Mouse (Mus musculus) forebrain, embryonic 11.5 days (tissue): ENCODE data around the gene Nfyc. TPM values are rescaled to one million over a fixed set of nuclear protein-coding genes. Genes with fewer than 3 reads are reported as not detected.

Source experiments
- ATAC-seq: fragments of 200-750 bp; cut with Nextera tagmentation; replicated peaks from 2 replicates; pipeline ENCODE4 v1.8.0; 2017; ENCODE audit warnings: moderate TSS enrichment; ENCODE audit not compliant: low FRiP score
- DNase-seq: peaks from one replicate; pipeline ENCODE4 v3.0.0-alpha.2; 2017; ENCODE audit warnings: low spot score
- H3K27ac ChIP-seq: fragments of 300-500 bp; sonication (generic); 2 replicates; pipeline ENCODE4 v1.5.1; 2014; ENCODE audit warnings: low read depth, low read length
- H3K27me3 ChIP-seq: fragments of 300-500 bp; sonication (generic); 2 replicates; pipeline ENCODE4 v1.6.1; 2014; ENCODE audit warnings: mild to moderate bottlenecking, low read length, mixed read lengths; ENCODE audit not compliant: control insufficient read depth, insufficient read depth
- H3K36me3 ChIP-seq: fragments of 300-500 bp; sonication (generic); 2 replicates; pipeline ENCODE4 v1.6.1; 2014; ENCODE audit warnings: mild to moderate bottlenecking, low read length, moderate library complexity, mixed read lengths; ENCODE audit not compliant: control insufficient read depth, insufficient read depth
- H3K4me1 ChIP-seq: fragments of 300-500 bp; sonication (generic); replicated peaks from 2 replicates; pipeline ENCODE4 v1.6.1; 2014; ENCODE audit warnings: low read length, mixed read lengths; ENCODE audit not compliant: control insufficient read depth, insufficient read depth
- H3K4me2 ChIP-seq: fragments of 300-500 bp; sonication (generic); 2 replicates; pipeline ENCODE4 v1.6.1; 2014; ENCODE audit warnings: low read depth, mild to moderate bottlenecking, low read length, moderate library complexity, mixed read lengths; ENCODE audit not compliant: severe bottlenecking
- H3K4me3 ChIP-seq: fragments of 300-500 bp; sonication (generic); 2 replicates; pipeline ENCODE4 v1.5.1; 2014; ENCODE audit warnings: low read depth, low read length
- H3K9ac ChIP-seq: fragments of 300-500 bp; sonication (generic); 2 replicates; pipeline ENCODE4 v1.6.1; 2014; ENCODE audit warnings: low read length
- H3K9me3 ChIP-seq: fragments of 300-500 bp; sonication (generic); 2 replicates; pipeline ENCODE4 v1.6.1; 2016; ENCODE audit warnings: low read length, mixed read lengths; ENCODE audit not compliant: control insufficient read depth
- WGBS: fragments of 180-500 bp; shearing (Covaris S2); extraction: QIAGEN DNeasy Blood & Tissue Kit; methylation state at CpG from one replicate; pipeline ENCODE4 v1.1.7; 2014; 5-methylcytosine and 5-hydroxymethylcytosine counted together
- polyA plus RNA-seq: library from polyadenylated mRNA; unstranded; fragments of >200 nt; fragmentation: Nextera tagmentation; extraction: Ambion mirVana; gene quantifications from 2 replicates; pipeline ENCODE4 v1.2.1, GENCODE M21; 2014

Nfyc gene
- polyA plus RNA-seq, 1 experiment from 2014 or later = 124 TPM

DNA sequence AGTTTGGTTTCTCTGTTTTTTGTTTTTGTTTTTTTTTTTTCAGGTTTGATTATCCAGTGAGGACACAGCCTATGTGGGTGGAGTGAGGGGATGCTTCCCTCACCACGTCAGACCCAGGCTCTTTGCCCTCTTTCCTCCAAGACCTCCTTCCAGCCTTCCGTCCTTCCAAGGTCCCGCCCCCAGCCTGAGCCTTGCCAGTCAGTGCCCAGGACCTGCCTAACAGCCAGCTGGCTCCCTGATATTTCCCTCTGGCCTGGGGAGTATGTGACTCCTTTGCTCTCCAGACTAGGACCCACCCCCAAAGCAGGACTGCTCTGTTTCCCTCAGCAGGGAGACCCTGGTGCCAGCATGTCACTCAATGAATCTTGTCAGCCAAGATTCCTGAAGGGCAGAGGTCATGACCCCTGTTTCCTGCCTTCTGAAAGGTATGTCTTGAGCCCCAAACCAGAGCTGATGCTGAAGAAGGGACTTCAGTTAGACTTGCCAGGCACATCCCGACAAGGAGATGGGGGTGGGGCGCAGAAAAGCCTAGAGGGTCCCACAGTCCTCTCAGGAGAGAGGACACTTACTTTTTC, 105.8 kb downstream of the Nfyc start:
- ATAC-seq = no peak
- Histone ChIP-seq H3K27me3 (peaks cover under 1% of the 10 kb centered on the region; the same call in 1 of the 2 replicates), H3K4me2 (no peak overlapping the region), H3K36me3 (no peaks in the 10 kb centered on the region), H3K4me1 (peaks cover 2% of the 10 kb centered on the region; the same call in 1 of the 2 replicates), H3K4me3 (no peak overlapping the region), H3K27ac (no peak overlapping the region), H3K9ac (no peak overlapping the region), H3K9me3 (no peaks in the 10 kb centered on the region)
- DNase-seq = no peak
- WGBS = 42% methylated on average over 5 of the region's 5 CpGs

DNA sequence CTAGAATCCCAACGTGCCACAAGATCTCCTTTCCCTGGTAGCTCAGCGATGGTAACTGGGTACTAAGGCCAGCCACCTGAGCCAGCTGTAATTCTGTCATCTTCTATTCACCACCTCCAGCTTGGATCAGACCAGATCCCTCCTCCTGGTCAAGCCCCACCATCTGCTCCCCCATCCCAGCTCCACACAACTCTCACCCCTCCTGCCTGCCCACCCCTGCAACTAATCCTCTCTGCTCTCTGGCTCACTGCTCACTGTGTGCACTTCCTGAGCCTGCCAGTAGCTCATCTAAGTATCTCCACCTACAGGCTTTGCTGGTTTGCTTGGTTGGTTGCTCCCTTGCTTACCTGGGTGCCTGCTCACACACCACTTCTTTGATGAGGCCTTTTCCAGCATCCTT, 109.8 kb downstream of the Nfyc start:
- Histone ChIP-seq H3K4me1 (no peaks in the 10 kb centered on the region), H3K36me3 (no peaks in the 10 kb centered on the region), H3K4me3 (no peak overlapping the region), H3K9me3 (no peaks in the 10 kb centered on the region), H3K27ac (no peak overlapping the region), H3K4me2 (no peak overlapping the region), H3K9ac (no peak overlapping the region), H3K27me3 (peaks cover 9% of the 10 kb centered on the region)
- DNase-seq = no peak
- 88% methylated on average over 2 of the region's 2 CpGs for WGBS
- no peak for ATAC-seq

DNA sequence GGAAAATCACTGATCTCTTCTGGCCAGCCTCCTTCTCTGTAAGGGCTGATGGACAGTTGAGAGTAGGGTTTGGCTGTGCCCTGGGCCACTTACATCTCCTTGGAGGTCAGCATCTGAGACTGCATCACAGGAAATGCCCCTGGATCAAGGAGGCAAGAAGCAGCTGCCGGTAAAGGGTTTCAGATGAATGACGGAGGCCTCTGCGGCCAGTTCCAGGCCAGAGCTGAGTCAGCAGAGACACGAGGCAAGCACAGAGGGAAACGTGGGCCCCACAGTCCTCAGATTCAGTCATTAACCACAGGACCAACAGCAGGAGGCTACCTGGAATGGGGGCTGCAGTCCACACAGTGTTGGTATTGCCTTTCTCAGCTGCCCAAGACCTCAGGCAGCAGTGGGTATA, 112.2 kb downstream of the Nfyc start:
- no peak for DNase-seq
- WGBS = 66% methylated on average over 5 of the region's 5 CpGs
- H3K4me2 ChIP-seq = no peak overlapping the region
- H3K9ac ChIP-seq = no peak overlapping the region
- H3K27me3 ChIP-seq = peaks cover 11% of the 10 kb centered on the region
- no peak overlapping the region for H3K4me3 ChIP-seq
- 0 out of 2 replicates have a peak, but pooled peaks cover 2% of the 10 kb centered on the region for H3K4me1 ChIP-seq
- H3K27ac ChIP-seq = no peak overlapping the region
- no peaks in the 10 kb centered on the region for H3K36me3 ChIP-seq
- no peaks in the 10 kb centered on the region for H3K9me3 ChIP-seq
- ATAC-seq = no peak

DNA sequence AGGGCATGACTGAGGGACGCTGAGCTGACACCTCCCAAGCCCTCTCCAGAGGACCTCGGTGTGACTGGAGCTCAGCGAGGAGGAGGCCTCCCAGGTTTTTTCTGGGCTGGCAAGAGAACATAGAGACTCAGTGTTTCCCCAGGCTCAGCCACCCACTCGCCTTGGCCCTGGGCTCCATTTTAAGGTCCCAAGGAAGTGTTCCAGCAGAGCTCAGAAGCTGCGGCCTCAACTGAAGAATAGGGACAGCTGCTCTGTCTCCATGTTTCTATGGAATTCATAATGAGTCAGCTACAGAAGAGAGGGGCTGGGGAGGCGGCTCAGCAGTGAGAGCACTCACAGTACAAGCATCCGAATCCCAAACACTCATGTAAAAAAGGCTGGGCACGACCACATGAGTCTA, 113.8 kb downstream of the Nfyc start:
- H3K4me2 ChIP-seq = no peak overlapping the region
- DNase-seq = no peak
- ATAC-seq = no peak
- no peak overlapping the region for H3K27ac ChIP-seq
- WGBS = 76% methylated on average over 8 of the region's 8 CpGs
- H3K27me3 ChIP-seq = peaks cover 11% of the 10 kb centered on the region
- H3K9ac ChIP-seq = no peak overlapping the region
- no peaks in the 10 kb centered on the region for H3K9me3 ChIP-seq
- no peaks in the 10 kb centered on the region for H3K36me3 ChIP-seq
- H3K4me1 ChIP-seq = 0 out of 2 replicates have a peak, but pooled peaks cover 2% of the 10 kb centered on the region
- no peak overlapping the region for H3K4me3 ChIP-seq

DNA sequence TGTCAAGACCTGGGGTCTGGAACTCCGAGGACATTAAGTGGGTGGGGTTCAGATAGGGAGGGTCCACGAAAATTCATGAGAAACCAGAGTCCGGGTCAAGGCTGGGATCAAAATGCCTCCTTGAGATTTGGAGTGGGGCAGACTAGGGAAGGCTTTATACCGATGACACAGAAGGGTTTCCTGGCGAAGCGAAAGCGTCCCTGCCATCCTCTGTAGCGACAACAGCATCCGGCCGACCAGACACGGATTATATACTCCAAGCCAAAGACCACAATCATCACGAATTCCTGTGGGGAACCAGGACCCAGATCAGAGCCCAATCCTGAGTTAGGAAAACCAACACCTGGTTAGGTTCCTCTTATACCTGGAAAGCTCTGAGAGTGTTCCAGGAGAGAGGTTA, 114.6 kb downstream of the Nfyc start:
- Histone ChIP-seq H3K27ac (no peak overlapping the region), H3K4me3 (peak overlapping the region; percentile 36; the same call in 1 of the 2 replicates), H3K4me2 (peak overlapping the region; percentile 65), H3K27me3 (peaks cover 11% of the 10 kb centered on the region), H3K9me3 (no peaks in the 10 kb centered on the region), H3K36me3 (no peaks in the 10 kb centered on the region), H3K4me1 (0 out of 2 replicates have a peak, but pooled peaks cover 2% of the 10 kb centered on the region), H3K9ac (no peak overlapping the region)
- 12% methylated on average over 12 of the region's 12 CpGs for WGBS
- ATAC-seq (no peak), DNase-seq (no peak)

DNA sequence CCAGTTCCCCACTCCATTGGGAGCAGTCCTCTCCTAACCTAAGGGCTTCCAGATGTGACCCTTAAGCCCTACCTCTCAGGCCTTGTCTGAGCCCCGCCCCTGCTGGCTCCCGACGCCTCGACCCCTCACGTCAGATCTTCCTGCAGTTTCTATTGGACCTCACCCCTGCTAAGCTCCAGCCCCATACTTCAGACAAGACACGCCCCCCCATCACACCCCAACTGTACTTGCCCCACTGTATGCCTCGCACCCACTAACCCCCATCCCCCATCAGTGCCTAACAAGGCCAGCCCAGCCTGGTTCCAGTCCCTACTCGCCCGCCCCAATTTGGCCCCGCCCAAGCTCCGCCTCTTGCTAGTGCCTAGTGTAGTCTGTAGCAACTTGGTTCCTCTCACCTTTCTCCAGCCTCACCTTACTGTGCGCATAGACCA, 115.2 kb downstream of the Nfyc start:
- H3K9me3 ChIP-seq = no peaks in the 10 kb centered on the region
- no peaks in the 10 kb centered on the region for H3K36me3 ChIP-seq
- peak overlapping the region; percentile 65 for H3K4me2 ChIP-seq
- H3K4me1 ChIP-seq = 0 out of 2 replicates have a peak, but pooled peaks cover 2% of the 10 kb centered on the region
- ATAC-seq = peak; percentile 86
- peak overlapping the region; percentile 36 for H3K4me3 ChIP-seq
- peaks cover 11% of the 10 kb centered on the region for H3K27me3 ChIP-seq
- peak; percentile 78 for DNase-seq
- H3K9ac ChIP-seq = no peak overlapping the region; the same call in 1 of the 2 replicates
- WGBS = 4% methylated on average over 12 of the region's 12 CpGs
- no peak overlapping the region for H3K27ac ChIP-seq

DNA sequence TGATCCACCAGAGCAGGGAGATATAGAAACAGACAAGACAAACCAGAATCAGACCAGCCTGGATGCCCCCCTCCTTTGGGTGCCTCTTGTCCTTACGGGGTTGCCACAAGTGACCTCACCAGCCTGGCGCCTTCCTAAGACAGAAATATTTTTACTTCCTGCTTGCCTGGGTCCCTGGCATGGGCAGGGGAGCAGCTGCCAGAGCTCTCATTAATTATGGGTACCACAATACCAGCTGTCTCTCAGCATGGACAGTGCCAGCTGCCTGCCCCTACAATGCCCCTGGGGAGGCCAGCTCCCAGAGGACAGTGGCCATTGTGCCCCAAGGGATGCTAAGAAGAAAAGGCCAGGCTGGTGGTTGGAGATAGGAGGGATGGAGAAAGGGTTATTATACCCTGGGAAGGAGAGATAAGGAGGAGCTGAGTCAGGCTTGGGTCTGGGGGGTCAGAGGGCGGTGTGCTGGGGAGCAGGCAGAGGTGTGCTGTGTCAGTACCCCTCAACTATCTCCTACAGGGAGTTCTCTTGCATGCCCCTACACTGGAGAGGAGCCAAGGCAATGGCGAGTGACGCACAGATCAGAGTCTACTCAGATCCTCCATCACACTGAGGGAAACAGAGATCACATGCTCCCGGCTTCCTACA, 117.4 kb downstream of the Nfyc start:
- Histone ChIP-seq H3K9me3 (no peaks in the 10 kb centered on the region), H3K4me2 (no peak overlapping the region), H3K27me3 (peaks cover 11% of the 10 kb centered on the region), H3K36me3 (no peaks in the 10 kb centered on the region), H3K9ac (no peak overlapping the region), H3K27ac (no peak overlapping the region), H3K4me3 (no peak overlapping the region), H3K4me1 (0 out of 2 replicates have a peak, but pooled peaks cover 2% of the 10 kb centered on the region)
- DNase-seq = no peak
- 88% methylated on average over 6 of the region's 6 CpGs for WGBS
- ATAC-seq = no peak

DNA sequence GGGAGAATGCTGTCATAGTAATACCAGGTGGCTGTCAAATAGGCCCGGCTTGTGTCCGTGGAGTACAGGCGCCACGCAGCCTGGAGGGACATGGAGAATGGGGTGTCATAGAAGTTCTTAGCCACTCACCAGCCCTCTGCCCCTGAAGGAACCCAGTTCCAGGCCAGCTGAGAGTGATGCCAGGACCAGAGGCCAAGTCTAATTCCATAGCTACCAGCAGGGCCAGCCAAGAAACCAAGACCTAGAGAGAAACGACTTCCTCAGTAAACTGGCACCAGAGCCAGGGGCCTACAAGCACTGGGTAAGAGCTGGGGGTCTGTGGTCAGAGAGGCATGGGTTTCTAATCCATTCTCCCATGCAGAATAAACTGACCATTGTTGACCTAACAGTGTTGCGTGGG, 118.4 kb downstream of the Nfyc start:
- H3K4me3 ChIP-seq = no peak overlapping the region
- 0 out of 2 replicates have a peak, but pooled peaks cover 2% of the 10 kb centered on the region for H3K4me1 ChIP-seq
- no peak overlapping the region for H3K9ac ChIP-seq
- H3K9me3 ChIP-seq = no peaks in the 10 kb centered on the region
- no peak for DNase-seq
- no peaks in the 10 kb centered on the region for H3K36me3 ChIP-seq
- H3K27me3 ChIP-seq = peaks cover 11% of the 10 kb centered on the region
- 94% methylated on average over 6 of the region's 6 CpGs for WGBS
- H3K4me2 ChIP-seq = no peak overlapping the region
- no peak overlapping the region for H3K27ac ChIP-seq
- ATAC-seq = no peak
